Mouse (Mus musculus) embryonic facial prominence, embryonic 13.5 days (tissue): ENCODE measurements around the gene E130208F15Rik. TPM values are rescaled to one million over a fixed set of nuclear protein-coding genes. Genes with fewer than 3 reads are reported as not detected.

Source experiments
- ATAC-seq: fragments of 200-750 bp; cut with Nextera tagmentation; 2 replicates; pipeline ENCODE4 v1.8.0; 2017; ENCODE audit warnings: low read depth; ENCODE audit not compliant: insufficient number of reproducible peaks, insufficient read depth, low FRiP score, low TSS enrichment
- H3K27ac ChIP-seq: fragments of 300-500 bp; sonication (generic); 2 replicates; pipeline ENCODE4 v1.5.1; 2015; ENCODE audit warnings: moderate library complexity, mild to moderate bottlenecking, inconsistent platforms
- H3K27me3 ChIP-seq: fragments of 300-500 bp; sonication (generic); 2 replicates; pipeline ENCODE4 v1.6.1; 2015; ENCODE audit warnings: mild to moderate bottlenecking, inconsistent platforms
- H3K36me3 ChIP-seq: fragments of 300-500 bp; sonication (generic); 2 replicates; pipeline ENCODE4 v1.6.1; 2015; ENCODE audit warnings: mild to moderate bottlenecking, inconsistent platforms
- H3K4me1 ChIP-seq: fragments of 300-500 bp; sonication (generic); 2 replicates; pipeline ENCODE4 v1.6.1; 2015; ENCODE audit warnings: inconsistent platforms
- H3K4me2 ChIP-seq: fragments of 300-500 bp; sonication (generic); 2 replicates; pipeline ENCODE4 v1.6.1; 2015; ENCODE audit warnings: moderate library complexity, mild to moderate bottlenecking, inconsistent platforms
- H3K4me3 ChIP-seq: fragments of 300-500 bp; sonication (generic); 2 replicates; pipeline ENCODE4 v1.5.1; 2015; ENCODE audit warnings: mild to moderate bottlenecking, inconsistent platforms
- H3K9ac ChIP-seq: fragments of 300-500 bp; sonication (generic); 2 replicates; pipeline ENCODE4 v1.6.1; 2015; ENCODE audit warnings: mild to moderate bottlenecking, inconsistent platforms
- H3K9me3 ChIP-seq: fragments of 300-500 bp; sonication (generic); 2 replicates; pipeline ENCODE4 v1.6.1; 2016; ENCODE audit warnings: inconsistent platforms
- WGBS: fragments of 180-500 bp; shearing (Covaris S2); methylation state at CpG from one replicate; pipeline ENCODE4 v1.1.7; 2015; ENCODE audit warnings: mixed read lengths; 5-methylcytosine and 5-hydroxymethylcytosine counted together
- polyA plus RNA-seq: library from polyadenylated mRNA; unstranded; fragments of >200 nt; fragmentation: Nextera tagmentation; extraction: Ambion mirVana; gene quantifications from 2 replicates; pipeline ENCODE4 v1.2.1, GENCODE M21; 2015

Gene E130208F15Rik
- polyA plus RNA-seq, 1 experiment from 2014 or later, result not detected

- Histone ChIP-seq H3K4me2 (peak overlapping the region; percentile 84), H3K4me3 (peak overlapping the region; percentile 70), H3K36me3 (peaks cover 17% of the 10 kb centered on the region), H3K27me3 (peaks cover 18% of the 10 kb centered on the region), H3K9ac (peak overlapping the region; percentile 87), H3K4me1 (peaks cover 25% of the 10 kb centered on the region), H3K9me3 (no peaks in the 10 kb centered on the region), H3K27ac (no peak overlapping the region)
- ATAC-seq, result no peak
- 67% methylated on average over 6 of the region's 6 CpGs for WGBS
Measured at GRCm38 (mm10) chr7:30363344-30363738, 41.8 kb downstream of the E130208F15Rik start.

GRCm38 (mm10) chr7:30367466-30367865 lies 45.9 kb downstream of the E130208F15Rik start:
- no peak overlapping the region for H3K4me2 ChIP-seq
- 74% methylated on average over 2 of the region's 2 CpGs for WGBS

More at GRCm38 (mm10) chr7:30367466-30367865, 45.9 kb downstream of the E130208F15Rik start:
- Histone ChIP-seq H3K9me3 (no peaks in the 10 kb centered on the region), H3K27ac (no peak overlapping the region), H3K4me1 (peaks cover 6% of the 10 kb centered on the region), H3K9ac (no peak overlapping the region), H3K27me3 (peaks cover 18% of the 10 kb centered on the region), H3K36me3 (no peaks in the 10 kb centered on the region), H3K4me3 (no peak overlapping the region)
- ATAC-seq, result no peak

Other genes starting within 250 kb of the E130208F15Rik start
- 8.3 and 10.8 TPM in 2 replicates for gene Zfp82, start 248.8 kb upstream of the E130208F15Rik start, polyA plus RNA-seq
- 1.2 and 2.2 TPM in 2 replicates for gene Gm26920, start 231.3 kb upstream of the E130208F15Rik start, polyA plus RNA-seq
- 14.5 and 18.7 TPM in 2 replicates for gene Zfp566, start 231.2 kb upstream of the E130208F15Rik start, polyA plus RNA-seq
- gene Zfp260, start 227.0 kb upstream of the E130208F15Rik start, polyA plus RNA-seq, result 149 and 151 TPM in 2 replicates
- 11.3 and 19.2 TPM in 2 replicates for gene Zfp382, start 199.8 kb upstream of the E130208F15Rik start, polyA plus RNA-seq
- gene Zfp146, start 152.0 kb upstream of the E130208F15Rik start, polyA plus RNA-seq, result 23.7 and 24.2 TPM in 2 replicates
- 3.7 and 4.7 TPM in 2 replicates for gene Cox7a1, start 137.6 kb upstream of the E130208F15Rik start, polyA plus RNA-seq
- 92.0 and 110 TPM in 2 replicates for gene Capns1, start 122.9 kb upstream of the E130208F15Rik start, polyA plus RNA-seq
- 180 and 201 TPM in 2 replicates for gene Polr2i, start 89.8 kb upstream of the E130208F15Rik start, polyA plus RNA-seq
- 213 and 214 TPM in 2 replicates for gene Tbcb, start 89.5 kb upstream of the E130208F15Rik start, polyA plus RNA-seq
- gene Ovol3, start 86.0 kb upstream of the E130208F15Rik start, polyA plus RNA-seq, result 0.30 TPM in 1 of 2 replicates, not detected in the other
- gene Thap8, start 41.6 kb upstream of the E130208F15Rik start, polyA plus RNA-seq, result 0.15 and 0.59 TPM in 2 replicates
- 6.4 and 8.3 TPM in 2 replicates for gene Wdr62, start 41.3 kb upstream of the E130208F15Rik start, polyA plus RNA-seq
- 60.7 and 61.0 TPM in 2 replicates for gene Clip3, start 30.0 kb upstream of the E130208F15Rik start, polyA plus RNA-seq
- gene Alkbh6, start 13.0 kb upstream of the E130208F15Rik start, polyA plus RNA-seq, result 91.8 and 104 TPM in 2 replicates
- 54.6 and 59.4 TPM in 2 replicates for gene Syne4, start 6.9 kb upstream of the E130208F15Rik start, polyA plus RNA-seq
- gene Sdhaf1, start 2.2 kb downstream of the E130208F15Rik start, polyA plus RNA-seq, result 19.2 and 22.5 TPM in 2 replicates
- 5.8 and 7.5 TPM in 2 replicates for gene Lrfn3, start 41.0 kb downstream of the E130208F15Rik start, polyA plus RNA-seq
- 38.9 and 40.9 TPM in 2 replicates for gene Tyrobp, start 92.0 kb downstream of the E130208F15Rik start, polyA plus RNA-seq
- 0.72 and 0.91 TPM in 2 replicates for gene Hcst, start 98.1 kb downstream of the E130208F15Rik start, polyA plus RNA-seq
- 1.8 and 2.5 TPM in 2 replicates for gene Nfkbid, start 100.0 kb downstream of the E130208F15Rik start, polyA plus RNA-seq
- 53.4 and 54.1 TPM in 2 replicates for gene Aplp1, start 123.8 kb downstream of the E130208F15Rik start, polyA plus RNA-seq
- gene Kirrel2, start 135.9 kb downstream of the E130208F15Rik start, polyA plus RNA-seq, result 0.17 and 0.52 TPM in 2 replicates
- 0.13 and 0.36 TPM in 2 replicates for gene Nphs1, start 136.6 kb downstream of the E130208F15Rik start, polyA plus RNA-seq
- 0.73 TPM in 1 of 2 replicates, not detected in the other for gene Prodh2, start 171.9 kb downstream of the E130208F15Rik start, polyA plus RNA-seq
- 16.4 and 17.5 TPM in 2 replicates for gene Arhgap33, start 213.3 kb downstream of the E130208F15Rik start, polyA plus RNA-seq
- 16.5 and 21.0 TPM in 2 replicates for gene Hspb6, start 230.4 kb downstream of the E130208F15Rik start, polyA plus RNA-seq
- gene Proser3, start 230.6 kb downstream of the E130208F15Rik start, polyA plus RNA-seq, result 15.8 and 17.4 TPM in 2 replicates
- gene Lin37, start 238.1 kb downstream of the E130208F15Rik start, polyA plus RNA-seq, result 44.1 and 47.7 TPM in 2 replicates
- 97.0 and 104 TPM in 2 replicates for gene U2af1l4, start 241.6 kb downstream of the E130208F15Rik start, polyA plus RNA-seq
- 14.9 and 15.4 TPM in 2 replicates for gene Gm49396, start 241.6 kb downstream of the E130208F15Rik start, polyA plus RNA-seq
- 131 and 138 TPM in 2 replicates for gene Psenen, start 241.9 kb downstream of the E130208F15Rik start, polyA plus RNA-seq
- 4.3 and 4.8 TPM in 2 replicates for gene Igflr1, start 243.7 kb downstream of the E130208F15Rik start, polyA plus RNA-seq